Mouse (Mus musculus) ES-E14 (cell line): Measurements from ENCODE around the gene Tex38. TPM values are rescaled to one million over a fixed set of nuclear protein-coding genes. Genes with fewer than 3 reads are reported as not detected.

Experiments
- DNase-seq: peaks from one replicate; pipeline ENCODE4 v3.0.0-alpha.2; 2013; ENCODE audit warnings: low read depth, low spot score
- H3K27ac ChIP-seq: 2 replicates; pipeline ENCODE4 v1.5.1; 2012; ENCODE audit warnings: low read depth, mild to moderate bottlenecking, low read length, moderate library complexity, mixed read lengths; ENCODE audit not compliant: poor library complexity, insufficient read depth, severe bottlenecking
- H3K36me3 ChIP-seq: 2 replicates; pipeline ENCODE4 v1.6.1; 2012; ENCODE audit warnings: mild to moderate bottlenecking, low read length, moderate library complexity, mixed read lengths; ENCODE audit not compliant: control insufficient read depth, poor library complexity, insufficient read depth, severe bottlenecking
- H3K4me1 ChIP-seq, 2 experiments: fragments of 150-350 bp in 1 of 2; sonication (generic) in 1 of 2; 2 replicates each; pipeline ENCODE4 v1.6.1; 2012; ENCODE audit warnings: low read length in 2 of 2, mild to moderate bottlenecking in 1 of 2, mixed read lengths in 1 of 2; ENCODE audit not compliant: control insufficient read depth in 2 of 2, insufficient read depth in 2 of 2, poor library complexity in 1 of 2
- H3K4me3 ChIP-seq, 2 experiments: fragments of 150-350 bp in 1 of 2; sonication (generic) in 1 of 2; 2 replicates each; pipeline ENCODE4 v1.5.1; 2012; ENCODE audit warnings: low read length in 2 of 2, low read depth in 1 of 2, mild to moderate bottlenecking in 1 of 2, mixed read lengths in 1 of 2; ENCODE audit not compliant: insufficient read depth in 1 of 2, poor library complexity in 1 of 2, severe bottlenecking in 1 of 2
- H3K9ac ChIP-seq: 2 replicates; pipeline ENCODE4 v1.6.1; 2012; ENCODE audit warnings: low read depth, mild to moderate bottlenecking, low read length, mixed read lengths; ENCODE audit not compliant: poor library complexity, insufficient read depth, severe bottlenecking
- H3K9me3 ChIP-seq: fragments of 150-350 bp; sonication (generic); 2 replicates; pipeline ENCODE4 v1.6.1; 2012; ENCODE audit warnings: low read depth, mild to moderate bottlenecking, low read length; ENCODE audit not compliant: control insufficient read depth, insufficient read depth
- CHD2 ChIP-seq: IDR thresholded peaks from 2 replicates; pipeline ENCODE4 v1.6.1; 2014; ENCODE audit warnings: mild to moderate bottlenecking, low read depth, low read length, inconsistent platforms
- HCFC1 ChIP-seq: IDR thresholded peaks from 2 replicates; pipeline ENCODE4 v1.6.1; 2012; ENCODE audit warnings: low read length, inconsistent platforms, borderline replicate concordance; ENCODE audit not compliant: insufficient read depth
- MAFK ChIP-seq: IDR thresholded peaks from 2 replicates; pipeline ENCODE4 v1.6.1; 2014; ENCODE audit warnings: mild to moderate bottlenecking, low read depth, low read length, inconsistent platforms; ENCODE audit not compliant: insufficient read depth
- ZC3H11A ChIP-seq: IDR thresholded peaks from 2 replicates; pipeline ENCODE4 v1.6.1; 2012; ENCODE audit warnings: low read depth, mild to moderate bottlenecking, inconsistent platforms, low read length, borderline replicate concordance
- ZNF384 ChIP-seq: IDR thresholded peaks from 2 replicates; pipeline ENCODE4 v1.6.1; 2012; ENCODE audit warnings: low read depth, low read length, inconsistent platforms
- in situ Hi-C, 2 experiments: fragments of 600-800 bp; cut with MboI; formaldehyde crosslinking; loops; one replicate each; pipeline ENCODE4 v1.15.1; 2025; ENCODE audit warnings: low sequenced_read_pairs in 2 of 2, inconsistent platforms in 1 of 2; ENCODE audit not compliant: unreplicated experiment in 2 of 2
- total RNA-seq: library from RNA; depleted of rRNA; stranded (reverse); fragments of 300-350 nt; gene quantifications from 2 replicates; pipeline ENCODE4 v1.2.3, GENCODE M21; 2012

Tex38 gene
- total RNA-seq, 1 experiment = not detected

GRCm38 (mm10) chr4:115827066-115827465 lies 46.2 kb upstream of the Tex38 start:
- no peaks in the 10 kb centered on the region for H3K36me3 ChIP-seq
- no peaks in the 10 kb centered on the region for H3K9me3 ChIP-seq
- no peak overlapping the region for H3K9ac ChIP-seq
- TF ChIP-seq CHD2 = no peak
- TF ChIP-seq MAFK = no peak
- TF ChIP-seq ZC3H11A = no peak
- TF ChIP-seq ZNF384 = no peak
- TF ChIP-seq HCFC1 = no peak
- H3K4me1 ChIP-seq = peaks cover 3 to 13% of the 10 kb centered on the region in 2 experiments; a peak in 2 of 4 replicates
- no peak overlapping the region for H3K27ac ChIP-seq
- DNase-seq = no peak
- in situ Hi-C loops = no loop called here
- H3K4me3 ChIP-seq = no peak overlapping the region

- Histone ChIP-seq H3K9ac (no peak overlapping the region), H3K36me3 (no peaks in the 10 kb centered on the region), H3K4me1 (peaks cover 0 to 7% of the 10 kb centered on the region in 2 experiments; a peak in 1 of 4 replicates), H3K4me3 (no peak overlapping the region), H3K9me3 (no peaks in the 10 kb centered on the region), H3K27ac (no peak overlapping the region)
- no peak for DNase-seq
- TF ChIP-seq ZC3H11A (no peak), ZNF384 (no peak), CHD2 (no peak), HCFC1 (no peak), MAFK (no peak)
- in situ Hi-C loops = no loop called here
These were observed 44.5 kb upstream of the Tex38 start for GRCm38 (mm10) chr4:115825271-115825670.

- in situ Hi-C loops = no loop called here
- no peak overlapping the region for H3K9ac ChIP-seq
- no peak overlapping the region for H3K4me3 ChIP-seq
- no peak for DNase-seq
- TF ChIP-seq ZC3H11A = no peak
- no peak for TF ChIP-seq ZNF384
- no peak for TF ChIP-seq HCFC1
- TF ChIP-seq MAFK = no peak
- no peak for TF ChIP-seq CHD2
- no peak overlapping the region for H3K27ac ChIP-seq
- H3K36me3 ChIP-seq = peaks cover 2% of the 10 kb centered on the region; the same call in 1 of the 2 replicates
- H3K9me3 ChIP-seq = no peaks in the 10 kb centered on the region
- peaks cover 0 to 7% of the 10 kb centered on the region in 2 experiments; a peak in 1 of 4 replicates for H3K4me1 ChIP-seq
These were observed 43.4 kb upstream of the Tex38 start for GRCm38 (mm10) chr4:115824178-115824577.

- in situ Hi-C loops = no loop called here
- H3K4me1 ChIP-seq = peaks cover 0 to 7% of the 10 kb centered on the region in 2 experiments; a peak in 1 of 4 replicates
- TF ChIP-seq ZC3H11A = no peak
- no peak for TF ChIP-seq MAFK
- no peak for TF ChIP-seq CHD2
- TF ChIP-seq HCFC1 = no peak
- TF ChIP-seq ZNF384 = no peak
- no peaks in the 10 kb centered on the region for H3K9me3 ChIP-seq
- no peak overlapping the region for H3K9ac ChIP-seq
- H3K36me3 ChIP-seq = peaks cover 2% of the 10 kb centered on the region; the same call in 1 of the 2 replicates
- no peak overlapping the region for H3K4me3 ChIP-seq
- no peak for DNase-seq
- H3K27ac ChIP-seq = no peak overlapping the region
These were observed 41.1 kb upstream of the Tex38 start for GRCm38 (mm10) chr4:115821928-115822327.

- in situ Hi-C loops = no loop called here
- H3K9me3 ChIP-seq = no peaks in the 10 kb centered on the region
- peaks cover 0 to 3% of the 10 kb centered on the region in 2 experiments; a peak in 1 of 4 replicates for H3K4me1 ChIP-seq
- H3K27ac ChIP-seq = no peak overlapping the region
- no peak for TF ChIP-seq HCFC1
- no peak for TF ChIP-seq ZNF384
- TF ChIP-seq MAFK = no peak
- TF ChIP-seq ZC3H11A = no peak
- no peak for TF ChIP-seq CHD2
- peaks cover 2% of the 10 kb centered on the region; the same call in 1 of the 2 replicates for H3K36me3 ChIP-seq
- H3K9ac ChIP-seq = no peak overlapping the region
- H3K4me3 ChIP-seq = no peak overlapping the region
- no peak for DNase-seq
These were observed 40.6 kb upstream of the Tex38 start for GRCm38 (mm10) chr4:115821431-115821830.
